Mouse (Mus musculus) intestine, embryonic 14.5 days (tissue): ENCODE measurements around the gene Trim3. TPM values are rescaled to one million over a fixed set of nuclear protein-coding genes. Genes with fewer than 3 reads are reported as not detected.
A peak's percentile ranks its signal among the peaks of the same experiment; 100 is the strongest.

Experiments
- ATAC-seq: fragments of 200-750 bp; cut with Nextera tagmentation; replicated peaks from 2 replicates; pipeline ENCODE4 v1.8.0; 2017; ENCODE audit warnings: low read depth, moderate number of reproducible peaks, moderate TSS enrichment, moderate library complexity; ENCODE audit not compliant: low FRiP score, low TSS enrichment
- DNase-seq: peaks from one replicate; pipeline ENCODE4 v3.0.0-alpha.2; 2018; ENCODE audit warnings: low spot score
- H3K27ac ChIP-seq: fragments of 300-500 bp; sonication (generic); 2 replicates; pipeline ENCODE4 v1.5.1; 2014; ENCODE audit warnings: low read depth, mild to moderate bottlenecking, control low read depth
- H3K27me3 ChIP-seq: fragments of 300-500 bp; sonication (generic); replicated peaks from 2 replicates; pipeline ENCODE4 v1.6.1; 2014; ENCODE audit warnings: low read length, control low read depth; ENCODE audit not compliant: control insufficient read depth, insufficient read depth
- H3K36me3 ChIP-seq: fragments of 300-500 bp; sonication (generic); 2 replicates; pipeline ENCODE4 v1.6.1; 2014; ENCODE audit warnings: low read length, control low read depth; ENCODE audit not compliant: control insufficient read depth, insufficient read depth
- H3K4me1 ChIP-seq: fragments of 300-500 bp; sonication (generic); replicated peaks from 2 replicates; pipeline ENCODE4 v1.6.1; 2014; ENCODE audit warnings: low read length, control low read depth, mixed read lengths; ENCODE audit not compliant: control insufficient read depth, insufficient read depth
- H3K4me2 ChIP-seq: fragments of 300-500 bp; sonication (generic); 2 replicates; pipeline ENCODE4 v1.6.1; 2014; ENCODE audit warnings: low read length
- H3K4me3 ChIP-seq: fragments of 300-500 bp; sonication (generic); 2 replicates; pipeline ENCODE4 v1.5.1; 2014; ENCODE audit warnings: low read depth, low read length, control low read depth, mixed read lengths
- H3K9ac ChIP-seq: fragments of 300-500 bp; sonication (generic); 2 replicates; pipeline ENCODE4 v1.6.1; 2014; ENCODE audit warnings: mild to moderate bottlenecking, low read length
- H3K9me3 ChIP-seq: fragments of 300-500 bp; sonication (generic); 2 replicates; pipeline ENCODE4 v1.6.1; 2016; ENCODE audit warnings: low read length, control low read depth; ENCODE audit not compliant: control insufficient read depth
- WGBS: fragments of 180-500 bp; shearing (Covaris S2); extraction: QIAGEN DNeasy Blood & Tissue Kit; methylation state at CpG from one replicate; pipeline ENCODE4 v1.1.7; 2014; 5-methylcytosine and 5-hydroxymethylcytosine counted together
- polyA plus RNA-seq: library from polyadenylated mRNA; unstranded; fragments of >200 nt; fragmentation: Nextera tagmentation; extraction: Ambion mirVana; gene quantifications from 2 replicates; pipeline ENCODE4 v1.2.1, GENCODE M21; 2014

Gene Trim3
- polyA plus RNA-seq, 1 experiment from 2014 or later, result 25.0 TPM

GRCm38 (mm10) chr7:105570756-105571155 lies 62.6 kb downstream of the Trim3 start:
- H3K27ac ChIP-seq, result no peak overlapping the region
- no peaks in the 10 kb centered on the region for H3K27me3 ChIP-seq
- peaks cover 8% of the 10 kb centered on the region for H3K4me1 ChIP-seq
- H3K4me2 ChIP-seq, result no peak overlapping the region
- no peak overlapping the region for H3K4me3 ChIP-seq
- no peaks in the 10 kb centered on the region for H3K9me3 ChIP-seq
- whole genome bisulfite sequencing, result 81% methylated on average over 4 of the region's 4 CpGs
- ATAC-seq (no peak), DNase-seq (no peak)
- H3K36me3 ChIP-seq, result peaks cover 38% of the 10 kb centered on the region
- no peak overlapping the region for H3K9ac ChIP-seq

- H3K4me3 ChIP-seq, result no peak overlapping the region
- H3K36me3 ChIP-seq, result peaks cover 46% of the 10 kb centered on the region
- H3K9me3 ChIP-seq, result no peaks in the 10 kb centered on the region
- peaks cover 8% of the 10 kb centered on the region for H3K4me1 ChIP-seq
- no peaks in the 10 kb centered on the region for H3K27me3 ChIP-seq
- H3K27ac ChIP-seq, result peak overlapping the region; percentile 16; the same call in 1 of the 2 replicates
- H3K4me2 ChIP-seq, result no peak overlapping the region
- WGBS, result 36% methylated on average over 12 of the region's 12 CpGs
- H3K9ac ChIP-seq, result no peak overlapping the region
- ATAC-seq (no peak), DNase-seq (no peak)
These were observed 63.6 kb downstream of the Trim3 start for GRCm38 (mm10) chr7:105569512-105570496.

GRCm38 (mm10) chr7:105568988-105569471 lies 64.3 kb downstream of the Trim3 start:
- H3K9me3 ChIP-seq, result no peaks in the 10 kb centered on the region
- no peaks in the 10 kb centered on the region for H3K27me3 ChIP-seq
- H3K4me2 ChIP-seq, result no peak overlapping the region
- no peak overlapping the region for H3K27ac ChIP-seq
- 5% methylated on average over 6 of the region's 6 CpGs for WGBS
- no peak overlapping the region for H3K9ac ChIP-seq
- peaks cover 51% of the 10 kb centered on the region for H3K36me3 ChIP-seq
- no peak overlapping the region for H3K4me3 ChIP-seq
- ATAC-seq, result peak; percentile 78
- DNase-seq, result peak; percentile 62
- H3K4me1 ChIP-seq, result peaks cover 8% of the 10 kb centered on the region

- no peaks in the 10 kb centered on the region for H3K9me3 ChIP-seq
- no peak overlapping the region for H3K4me2 ChIP-seq
- H3K4me3 ChIP-seq, result no peak overlapping the region
- no peak for DNase-seq
- H3K9ac ChIP-seq, result no peak overlapping the region
- peaks cover 8% of the 10 kb centered on the region for H3K4me1 ChIP-seq
- H3K27me3 ChIP-seq, result no peaks in the 10 kb centered on the region
- peak; percentile 47 for ATAC-seq
- peaks cover 51% of the 10 kb centered on the region for H3K36me3 ChIP-seq
- no peak overlapping the region for H3K27ac ChIP-seq
- WGBS, result 26% methylated on average over 7 of the region's 7 CpGs
These were observed 64.8 kb downstream of the Trim3 start for GRCm38 (mm10) chr7:105568583-105568982.

GRCm38 (mm10) chr7:105565071-105565836 lies 68.1 kb downstream of the Trim3 start:
- Histone ChIP-seq H3K4me2 (no peak overlapping the region), H3K9me3 (no peaks in the 10 kb centered on the region), H3K36me3 (peaks cover 54% of the 10 kb centered on the region), H3K4me1 (peaks cover 8% of the 10 kb centered on the region), H3K27me3 (no peaks in the 10 kb centered on the region), H3K9ac (no peak overlapping the region), H3K4me3 (no peak overlapping the region), H3K27ac (no peak overlapping the region)
- WGBS, result 88% methylated on average over 17 of the region's 17 CpGs
- DNase-seq (no peak), ATAC-seq (no peak)

GRCm38 (mm10) chr7:105563367-105563766 lies 70.0 kb downstream of the Trim3 start:
- WGBS, result 88% methylated on average over 3 of the region's 3 CpGs
- peaks cover 64% of the 10 kb centered on the region for H3K36me3 ChIP-seq
- H3K27ac ChIP-seq, result no peak overlapping the region
- H3K4me3 ChIP-seq, result no peak overlapping the region
- H3K4me1 ChIP-seq, result no peaks in the 10 kb centered on the region
- H3K9ac ChIP-seq, result no peak overlapping the region
- H3K27me3 ChIP-seq, result no peaks in the 10 kb centered on the region
- no peak overlapping the region for H3K4me2 ChIP-seq
- ATAC-seq (no peak), DNase-seq (no peak)
- no peaks in the 10 kb centered on the region for H3K9me3 ChIP-seq

- DNase-seq, result no peak
- H3K4me2 ChIP-seq, result no peak overlapping the region
- H3K36me3 ChIP-seq, result peaks cover 70% of the 10 kb centered on the region
- 94% methylated on average over 3 of the region's 3 CpGs for WGBS
- no peaks in the 10 kb centered on the region for H3K4me1 ChIP-seq
- no peak overlapping the region for H3K4me3 ChIP-seq
- no peak overlapping the region for H3K9ac ChIP-seq
- H3K27ac ChIP-seq, result no peak overlapping the region
- ATAC-seq, result no peak
- H3K27me3 ChIP-seq, result no peaks in the 10 kb centered on the region
- no peaks in the 10 kb centered on the region for H3K9me3 ChIP-seq
These were observed 71.1 kb downstream of the Trim3 start for GRCm38 (mm10) chr7:105562317-105562716.

- DNase-seq, result no peak
- H3K4me1 ChIP-seq, result peaks cover 4% of the 10 kb centered on the region; the same call in 1 of the 2 replicates
- no peak for ATAC-seq
- no peak overlapping the region for H3K9ac ChIP-seq
- no peak overlapping the region for H3K4me3 ChIP-seq
- H3K27ac ChIP-seq, result no peak overlapping the region
- H3K27me3 ChIP-seq, result no peaks in the 10 kb centered on the region
- 93% methylated on average over 9 of the region's 9 CpGs for WGBS
- peaks cover 43% of the 10 kb centered on the region for H3K36me3 ChIP-seq
- H3K4me2 ChIP-seq, result no peak overlapping the region
- H3K9me3 ChIP-seq, result no peaks in the 10 kb centered on the region
These were observed 74.4 kb downstream of the Trim3 start for GRCm38 (mm10) chr7:105559016-105559415.
